Mouse (Mus musculus): ENCODE measurements around the gene Gm20662.

GRCm38 (mm10) chr9:107947241-107948194 is 48.6 kb upstream of the Gm20662 start:
- no peak for TF ChIP-seq CTCF (IDR thresholded peaks at IDR 0.05; ENCODE audit: extremely low read depth, insufficient read depth, insufficient read length, insufficient replicate concordance)
- TF ChIP-seq POLR2A (IDR thresholded peaks at IDR 0.05; ENCODE audit: low read depth, low read length), result no peak
